Mouse (Mus musculus) kidney, embryonic 14.5 days (tissue): ENCODE measurements around the gene Adamtsl3. TPM values are rescaled to one million over a fixed set of nuclear protein-coding genes. Genes with fewer than 3 reads are reported as not detected.

Experiments used
- ATAC-seq: fragments of 200-750 bp; cut with Nextera tagmentation; 2 replicates; pipeline ENCODE4 v1.8.0; 2017; ENCODE audit warnings: moderate number of reproducible peaks, mild to moderate bottlenecking, moderate TSS enrichment, moderate library complexity; ENCODE audit not compliant: low FRiP score, low TSS enrichment
- H3K27ac ChIP-seq: fragments of 300-500 bp; sonication (generic); 2 replicates; pipeline ENCODE4 v1.5.1; 2014; ENCODE audit warnings: low read depth, mild to moderate bottlenecking, low read length, moderate library complexity, mixed read lengths
- H3K27me3 ChIP-seq: fragments of 300-500 bp; sonication (generic); 2 replicates; pipeline ENCODE4 v1.6.1; 2014; ENCODE audit warnings: mild to moderate bottlenecking, low read length; ENCODE audit not compliant: control insufficient read depth, insufficient read depth
- H3K36me3 ChIP-seq: fragments of 300-500 bp; sonication (generic); 2 replicates; pipeline ENCODE4 v1.6.1; 2014; ENCODE audit warnings: low read length, mixed read lengths; ENCODE audit not compliant: control insufficient read depth, insufficient read depth
- H3K4me1 ChIP-seq: fragments of 300-500 bp; sonication (generic); 2 replicates; pipeline ENCODE4 v1.6.1; 2014; ENCODE audit warnings: low read length, mixed read lengths; ENCODE audit not compliant: control insufficient read depth, insufficient read depth
- H3K4me2 ChIP-seq: fragments of 300-500 bp; sonication (generic); replicated peaks from 2 replicates; pipeline ENCODE4 v1.6.1; 2014; ENCODE audit warnings: low read depth, mild to moderate bottlenecking, low read length
- H3K4me3 ChIP-seq: fragments of 300-500 bp; sonication (generic); 2 replicates; pipeline ENCODE4 v1.5.1; 2014; ENCODE audit warnings: mild to moderate bottlenecking, low read length
- H3K9ac ChIP-seq: fragments of 300-500 bp; sonication (generic); 2 replicates; pipeline ENCODE4 v1.6.1; 2014; ENCODE audit warnings: low read depth, mild to moderate bottlenecking, low read length, moderate library complexity
- H3K9me3 ChIP-seq: fragments of 300-500 bp; sonication (generic); 2 replicates; pipeline ENCODE4 v1.6.1; 2016; ENCODE audit warnings: low read length; ENCODE audit not compliant: control insufficient read depth
- WGBS: fragments of 180-500 bp; shearing (Covaris S2); extraction: QIAGEN DNeasy Blood & Tissue Kit; methylation state at CpG from one replicate; pipeline ENCODE4 v1.1.7; 2014; 5-methylcytosine and 5-hydroxymethylcytosine counted together
- polyA plus RNA-seq: library from polyadenylated mRNA; unstranded; fragments of >200 nt; fragmentation: Nextera tagmentation; extraction: Ambion mirVana; gene quantifications from 2 replicates; pipeline ENCODE4 v1.2.1, GENCODE M21; 2014

The Adamtsl3 gene
- polyA plus RNA-seq, 1 experiment from 2014 or later = 0.39 TPM

- no peaks in the 10 kb centered on the region for H3K9me3 ChIP-seq
These were observed 150.0 kb downstream of the Adamtsl3 start for GRCm38 (mm10) chr7:82485344-82485954.

GRCm38 (mm10) chr7:82491018-82491417 lies 155.5 kb downstream of the Adamtsl3 start:
- no peak overlapping the region for H3K27ac ChIP-seq
- no peak overlapping the region for H3K4me2 ChIP-seq
- H3K4me1 ChIP-seq = no peaks in the 10 kb centered on the region
- no peak for ATAC-seq
- H3K4me3 ChIP-seq = no peak overlapping the region
- no peaks in the 10 kb centered on the region for H3K27me3 ChIP-seq
- H3K9me3 ChIP-seq = no peaks in the 10 kb centered on the region
- 74% methylated on average over 1 of the region's 1 CpGs for WGBS
- no peaks in the 10 kb centered on the region for H3K36me3 ChIP-seq
- no peak overlapping the region for H3K9ac ChIP-seq

More at GRCm38 (mm10) chr7:82485344-82485954, 150.0 kb downstream of the Adamtsl3 start:
- ATAC-seq = no peak
- H3K27ac ChIP-seq = no peak overlapping the region
- WGBS = 58% methylated on average over 7 of the region's 7 CpGs
- no peak overlapping the region for H3K4me3 ChIP-seq
- H3K27me3 ChIP-seq = no peaks in the 10 kb centered on the region
- H3K4me1 ChIP-seq = no peaks in the 10 kb centered on the region
- H3K36me3 ChIP-seq = no peaks in the 10 kb centered on the region
- H3K4me2 ChIP-seq = no peak overlapping the region
- no peak overlapping the region for H3K9ac ChIP-seq

DNA sequence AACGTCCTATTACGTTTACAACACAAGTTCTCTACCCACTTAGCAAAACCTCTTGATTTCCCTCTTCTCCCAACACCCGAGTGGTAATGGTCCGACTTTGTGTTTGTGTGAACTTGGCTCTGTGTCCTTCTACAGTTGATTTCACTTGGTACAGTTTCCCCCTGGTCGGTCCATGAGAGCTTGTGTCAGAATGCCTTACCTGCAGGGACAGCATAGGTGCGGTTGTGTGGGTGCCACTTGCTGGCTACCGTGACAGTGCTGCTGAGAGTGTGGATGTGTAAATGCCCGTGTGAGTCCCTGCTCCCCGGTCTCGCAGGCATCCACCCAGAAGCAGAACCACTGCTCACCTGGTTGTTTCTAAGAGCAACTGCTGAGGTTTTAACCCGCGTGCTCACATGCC lies 157.4 kb downstream of the Adamtsl3 start:
- H3K27ac ChIP-seq = no peak overlapping the region
- no peaks in the 10 kb centered on the region for H3K36me3 ChIP-seq
- H3K9ac ChIP-seq = no peak overlapping the region
- H3K9me3 ChIP-seq = no peaks in the 10 kb centered on the region
- WGBS = 93% methylated on average over 12 of the region's 12 CpGs
- no peak for ATAC-seq
- H3K27me3 ChIP-seq = no peaks in the 10 kb centered on the region
- no peak overlapping the region for H3K4me2 ChIP-seq
- no peak overlapping the region for H3K4me3 ChIP-seq
- H3K4me1 ChIP-seq = no peaks in the 10 kb centered on the region

- H3K27ac ChIP-seq = no peak overlapping the region
- no peaks in the 10 kb centered on the region for H3K9me3 ChIP-seq
- no peaks in the 10 kb centered on the region for H3K36me3 ChIP-seq
- H3K4me3 ChIP-seq = no peak overlapping the region
- no peak for ATAC-seq
- H3K9ac ChIP-seq = no peak overlapping the region
- no peaks in the 10 kb centered on the region for H3K4me1 ChIP-seq
- WGBS = 82% methylated on average over 2 of the region's 2 CpGs
- H3K4me2 ChIP-seq = no peak overlapping the region
- no peaks in the 10 kb centered on the region for H3K27me3 ChIP-seq
These were observed 158.7 kb downstream of the Adamtsl3 start for GRCm38 (mm10) chr7:82494220-82494619.

DNA sequence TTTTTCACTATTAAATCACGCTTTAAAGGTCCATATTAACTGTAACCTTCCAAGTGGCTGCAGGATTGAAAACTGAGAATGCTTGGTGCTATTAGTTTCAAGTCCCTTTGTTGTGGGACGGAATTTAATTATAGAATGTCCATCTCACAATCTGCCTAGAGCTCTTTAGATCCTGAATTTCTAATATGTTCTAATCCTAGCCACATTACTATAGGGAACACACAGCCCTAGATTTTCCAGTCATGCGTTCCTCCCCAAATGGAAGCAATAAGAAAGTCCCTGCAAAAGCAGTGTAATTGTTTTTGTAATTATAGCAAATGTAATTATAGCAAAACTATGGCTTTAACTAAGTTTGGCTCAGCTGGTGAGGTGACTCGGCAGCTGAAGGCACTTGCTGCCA lies 161.6 kb downstream of the Adamtsl3 start:
- Histone ChIP-seq H3K9ac (no peak overlapping the region), H3K27ac (no peak overlapping the region), H3K27me3 (no peaks in the 10 kb centered on the region), H3K36me3 (no peaks in the 10 kb centered on the region), H3K4me2 (no peak overlapping the region), H3K4me1 (no peaks in the 10 kb centered on the region), H3K4me3 (no peak overlapping the region), H3K9me3 (no peaks in the 10 kb centered on the region)
- no peak for ATAC-seq
- 71% methylated on average over 4 of the region's 4 CpGs for WGBS

DNA sequence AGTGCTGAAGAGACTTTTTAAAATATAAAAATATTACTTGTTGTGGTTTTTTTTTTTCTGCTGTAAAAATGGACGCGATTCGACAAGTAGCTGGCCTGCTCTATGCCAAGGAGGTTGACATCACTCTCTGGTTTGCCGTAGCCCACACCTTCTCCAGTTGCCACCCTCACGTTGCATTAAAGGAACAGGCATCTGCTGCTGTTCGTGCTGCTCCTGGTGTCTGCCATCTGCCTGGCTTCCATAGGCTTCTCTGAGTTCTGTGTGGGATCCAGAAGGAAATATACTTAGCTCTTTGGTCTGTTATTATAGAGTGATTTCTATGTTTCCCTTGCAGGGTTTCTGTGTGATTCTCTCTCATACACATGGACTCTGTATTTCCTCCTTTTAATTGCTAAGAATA lies 165.8 kb downstream of the Adamtsl3 start:
- ATAC-seq = no peak

DNA sequence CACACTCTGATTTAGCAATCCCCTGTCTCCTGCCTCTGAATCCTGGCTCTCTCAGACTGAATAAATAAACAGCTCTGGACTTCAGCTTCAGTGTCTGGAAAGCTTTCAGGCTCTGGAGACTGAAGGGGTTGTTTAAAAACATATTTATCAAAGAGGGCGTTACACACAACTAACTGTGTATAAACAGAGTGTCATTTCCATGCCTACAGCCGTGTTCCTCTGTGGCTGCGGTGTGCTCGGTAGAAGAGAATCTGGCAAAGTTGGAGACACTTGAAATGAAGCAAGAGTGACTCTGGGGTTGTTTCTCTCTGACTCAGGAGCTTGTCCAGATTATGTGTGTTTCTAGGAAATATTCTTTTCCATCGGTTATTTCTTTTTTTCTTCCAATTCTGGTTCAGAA lies 167.0 kb downstream of the Adamtsl3 start:
- no peaks in the 10 kb centered on the region for H3K9me3 ChIP-seq
- no peaks in the 10 kb centered on the region for H3K4me1 ChIP-seq
- ATAC-seq = no peak
- H3K9ac ChIP-seq = no peak overlapping the region
- no peak overlapping the region for H3K4me2 ChIP-seq
- 64% methylated on average over 5 of the region's 5 CpGs for WGBS
- no peak overlapping the region for H3K4me3 ChIP-seq
- no peak overlapping the region for H3K27ac ChIP-seq
- H3K36me3 ChIP-seq = no peaks in the 10 kb centered on the region
- no peaks in the 10 kb centered on the region for H3K27me3 ChIP-seq

More for the DNA sequence above, 165.8 kb downstream of the Adamtsl3 start:
- no peak overlapping the region for H3K27ac ChIP-seq
- no peak overlapping the region for H3K4me2 ChIP-seq
- H3K4me3 ChIP-seq = no peak overlapping the region
- no peaks in the 10 kb centered on the region for H3K36me3 ChIP-seq
- no peaks in the 10 kb centered on the region for H3K9me3 ChIP-seq
- H3K4me1 ChIP-seq = no peaks in the 10 kb centered on the region
- H3K9ac ChIP-seq = no peak overlapping the region
- no peaks in the 10 kb centered on the region for H3K27me3 ChIP-seq
- WGBS = 87% methylated on average over 6 of the region's 6 CpGs

GRCm38 (mm10) chr7:82504101-82504500 lies 168.6 kb downstream of the Adamtsl3 start:
- Histone ChIP-seq H3K27ac (no peak overlapping the region), H3K4me3 (no peak overlapping the region), H3K36me3 (no peaks in the 10 kb centered on the region), H3K9me3 (no peaks in the 10 kb centered on the region), H3K4me2 (no peak overlapping the region), H3K4me1 (no peaks in the 10 kb centered on the region), H3K27me3 (no peaks in the 10 kb centered on the region), H3K9ac (no peak overlapping the region)
- 37% methylated on average over 4 of the region's 4 CpGs for WGBS
- no peak for ATAC-seq

DNA sequence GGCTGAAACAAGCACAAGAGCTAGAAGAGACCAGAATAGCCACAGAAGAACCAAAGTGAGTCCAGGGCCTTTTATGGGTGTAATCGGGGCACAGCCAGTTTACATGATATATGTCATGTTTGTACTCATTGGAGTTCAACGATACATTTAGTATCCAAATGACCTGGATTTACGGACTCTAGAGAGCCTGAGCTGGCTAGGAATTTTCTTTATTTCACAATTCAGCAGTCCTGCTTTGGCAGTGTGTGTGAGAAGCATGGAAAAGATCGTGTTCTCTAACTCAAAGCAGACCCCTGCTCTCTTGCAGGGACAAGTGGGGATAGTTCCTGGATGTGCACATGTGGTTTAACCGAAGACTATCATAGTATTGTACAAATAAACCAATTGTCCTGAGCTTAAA lies 195.1 kb downstream of the Adamtsl3 start:
- ATAC-seq = no peak
- Histone ChIP-seq H3K4me1 (no peaks in the 10 kb centered on the region), H3K27ac (no peak overlapping the region), H3K4me2 (no peak overlapping the region), H3K4me3 (no peak overlapping the region), H3K27me3 (no peaks in the 10 kb centered on the region), H3K36me3 (no peaks in the 10 kb centered on the region), H3K9me3 (no peaks in the 10 kb centered on the region), H3K9ac (no peak overlapping the region)
- 46% methylated on average over 5 of the region's 5 CpGs for WGBS
